Mouse (Mus musculus) CD4-positive, CD25-positive, alpha-beta regulatory T cell, adult 4 months (primary cell): ENCODE data around the gene S100a8. TPM values are rescaled to one million over a fixed set of nuclear protein-coding genes. Genes with fewer than 3 reads are reported as not detected.
A peak's percentile ranks its signal among the peaks of the same experiment; 100 is the strongest.

Source experiments
- ATAC-seq: one replicate; pipeline ENCODE4 v1.8.0; 2017
- polyA plus RNA-seq, 2 experiments: library from polyadenylated mRNA; unstranded; fragments of 100-300 nt; shearing (Covaris generic); gene quantifications; one replicate each; pipeline ENCODE4 v1.2.1; 2017

S100a8 gene
- polyA plus RNA-seq, result not detected

GRCm38 (mm10) chr3:90668846-90669245 lies at the start of gene S100a8:
TSS of gene S100a8 (plus strand) at chr3:90668978.
- no peak for ATAC-seq

GRCm38 (mm10) chr3:90621552-90621951 lies 47.2 kb upstream of the S100a8 start:
- no peak for ATAC-seq

GRCm38 (mm10) chr3:90623435-90624071 lies 45.2 kb upstream of the S100a8 start:
- ATAC-seq, result peak; percentile 89

- ATAC-seq, result no peak
Observed at GRCm38 (mm10) chr3:90625496-90625895, 43.3 kb upstream of the S100a8 start.

- no peak for ATAC-seq
Observed at GRCm38 (mm10) chr3:90626266-90627021, 42.3 kb upstream of the S100a8 start.

- ATAC-seq, result no peak
Observed at GRCm38 (mm10) chr3:90627366-90627765, 41.4 kb upstream of the S100a8 start.

- no peak for ATAC-seq
Observed at GRCm38 (mm10) chr3:90627807-90628206, 41.0 kb upstream of the S100a8 start.

- peak; percentile 43 for ATAC-seq
Observed at GRCm38 (mm10) chr3:90629298-90629697, 39.5 kb upstream of the S100a8 start.

- ATAC-seq, result no peak
Observed at GRCm38 (mm10) chr3:90631984-90632383, 36.8 kb upstream of the S100a8 start.

- no peak for ATAC-seq
Observed at GRCm38 (mm10) chr3:90638511-90639275, 30.1 kb upstream of the S100a8 start.

GRCm38 (mm10) chr3:90639511-90640154 lies 29.1 kb upstream of the S100a8 start:
- peak; percentile 67 for ATAC-seq

- no peak for ATAC-seq
Observed at GRCm38 (mm10) chr3:90640981-90641380, 27.8 kb upstream of the S100a8 start.

- no peak for ATAC-seq
Observed at GRCm38 (mm10) chr3:90644220-90644619, 24.6 kb upstream of the S100a8 start.

- no peak for ATAC-seq
Observed at GRCm38 (mm10) chr3:90647291-90647690, 21.5 kb upstream of the S100a8 start.

GRCm38 (mm10) chr3:90648981-90649380 lies 19.8 kb upstream of the S100a8 start:
- ATAC-seq, result no peak

GRCm38 (mm10) chr3:90649832-90650231 lies 18.9 kb upstream of the S100a8 start:
- ATAC-seq, result no peak

GRCm38 (mm10) chr3:90652878-90653508 lies 15.8 kb upstream of the S100a8 start:
- peak; percentile 49 for ATAC-seq

- no peak for ATAC-seq
Observed at GRCm38 (mm10) chr3:90653717-90654116, 15.1 kb upstream of the S100a8 start, which contains the start of gene S100a7a. TSS of gene S100a7a (plus strand) at chr3:90654017.

GRCm38 (mm10) chr3:90657405-90657804 lies 11.4 kb upstream of the S100a8 start:
- no peak for ATAC-seq

- ATAC-seq, result no peak
Observed at GRCm38 (mm10) chr3:90659364-90660044, 9.3 kb upstream of the S100a8 start.

GRCm38 (mm10) chr3:90664219-90664618 lies 4.6 kb upstream of the S100a8 start:
- no peak for ATAC-seq

GRCm38 (mm10) chr3:90678656-90679055 lies 9.9 kb downstream of the S100a8 start:
- ATAC-seq, result no peak
